Mouse (Mus musculus) kidney, postnatal 0 days (tissue): ENCODE measurements at regions not wholly inside any gene's neighbourhood (a gene's known extent, or its start where the extent isn't known, plus 50 kb on each side); places are given as distances from the start of the nearest gene placed in this dataset.
A peak's percentile ranks its signal among the peaks of the same experiment; 100 is the strongest.

Source experiments
- ATAC-seq: fragments of 200-750 bp; cut with Nextera tagmentation; replicated peaks from 2 replicates; pipeline ENCODE4 v1.8.0; 2017; ENCODE audit warnings: low read depth, moderate number of reproducible peaks, moderate TSS enrichment, moderate library complexity; ENCODE audit not compliant: low FRiP score
- DNase-seq: peaks from one replicate; pipeline ENCODE4 v3.0.0-alpha.2; 2016; ENCODE audit warnings: low spot score
- H3K27ac ChIP-seq: fragments of 300-500 bp; sonication (generic); 2 replicates; pipeline ENCODE4 v1.5.1; 2014; ENCODE audit warnings: mild to moderate bottlenecking
- H3K27me3 ChIP-seq: fragments of 300-500 bp; sonication (generic); 2 replicates; pipeline ENCODE4 v1.6.1; 2014; ENCODE audit warnings: low read length, mixed read lengths; ENCODE audit not compliant: insufficient read depth
- H3K36me3 ChIP-seq: fragments of 300-500 bp; sonication (generic); 2 replicates; pipeline ENCODE4 v1.6.1; 2014; ENCODE audit warnings: low read length, mixed read lengths; ENCODE audit not compliant: insufficient read depth
- H3K4me1 ChIP-seq: fragments of 300-500 bp; sonication (generic); replicated peaks from 2 replicates; pipeline ENCODE4 v1.6.1; 2014; ENCODE audit warnings: antibody characterized with exemption, low read length, mixed read lengths; ENCODE audit not compliant: insufficient read depth
- H3K4me2 ChIP-seq: fragments of 300-500 bp; sonication (generic); 2 replicates; pipeline ENCODE4 v1.6.1; 2014; ENCODE audit warnings: mild to moderate bottlenecking, low read length, moderate library complexity, mixed read lengths
- H3K4me3 ChIP-seq: fragments of 300-500 bp; sonication (generic); replicated peaks from 2 replicates; pipeline ENCODE4 v1.5.1; 2014; ENCODE audit warnings: low read depth, low read length
- H3K9ac ChIP-seq: fragments of 300-500 bp; sonication (generic); 2 replicates; pipeline ENCODE4 v1.6.1; 2014; ENCODE audit warnings: low read depth, low read length
- H3K9me3 ChIP-seq: fragments of 300-500 bp; sonication (generic); replicated peaks from 2 replicates; pipeline ENCODE4 v1.6.1; 2016; ENCODE audit warnings: low read length, inconsistent platforms, mixed read lengths
- CTCF ChIP-seq: IDR thresholded peaks from 2 replicates; pipeline ENCODE4 v1.5.1; 2016; ENCODE audit warnings: antibody characterized with exemption, low read depth, mild to moderate bottlenecking, moderate library complexity
- WGBS: fragments of 180-500 bp; shearing (Covaris S2); extraction: QIAGEN DNeasy Blood & Tissue Kit; methylation state at CpG from one replicate; pipeline ENCODE4 v1.1.7; 2014; 5-methylcytosine and 5-hydroxymethylcytosine counted together

GRCm38 (mm10) chr15:16043438-16043837 is 685.1 kb upstream of the Cdh9 start:
- ATAC-seq = no peak

GRCm38 (mm10) chr15:16076492-16077288 is 651.9 kb upstream of the Cdh9 start:
- WGBS = 48% methylated on average over 11 of the region's 11 CpGs
- Histone ChIP-seq H3K4me3 (no peak overlapping the region), H3K9me3 (no peaks in the 10 kb centered on the region), H3K4me1 (no peaks in the 10 kb centered on the region), H3K36me3 (no peaks in the 10 kb centered on the region), H3K9ac (no peak overlapping the region), H3K27me3 (no peaks in the 10 kb centered on the region), H3K27ac (no peak overlapping the region), H3K4me2 (no peak overlapping the region)
- ATAC-seq = no peak
- peak; percentile 18 for DNase-seq
- no peak for TF ChIP-seq CTCF

More at GRCm38 (mm10) chr15:16043438-16043837, 685.1 kb upstream of the Cdh9 start:
- Histone ChIP-seq H3K4me2 (no peak overlapping the region), H3K9ac (no peak overlapping the region), H3K27ac (no peak overlapping the region), H3K4me3 (no peak overlapping the region), H3K36me3 (no peaks in the 10 kb centered on the region), H3K9me3 (no peaks in the 10 kb centered on the region), H3K27me3 (no peaks in the 10 kb centered on the region), H3K4me1 (no peaks in the 10 kb centered on the region)
- no peak for DNase-seq
- WGBS = 86% methylated on average over 6 of the region's 6 CpGs
- TF ChIP-seq CTCF = no peak
